Mouse (Mus musculus): ENCODE data around the gene Gm21969. TPM values are rescaled to one million over a fixed set of nuclear protein-coding genes. Genes with fewer than 3 reads are reported as not detected.
A peak's percentile ranks its signal among the peaks of the same experiment; 100 is the strongest.

The Gm21969 gene
- polyA plus RNA-seq, 1 experiment from 2014 or later = not detected

GRCm38 (mm10) chr4:139624706-139625105, 21.7 kb downstream of the Gm21969 start:
- Histone ChIP-seq H3K9me3 (no peaks in the 10 kb centered on the region), H3K36me3 (no peaks in the 10 kb centered on the region), H3K27me3 (no peaks in the 10 kb centered on the region), H3K4me1 (replicated peaks) (peaks cover 28% of the 10 kb centered on the region), H3K27ac (replicated peaks) (no peak overlapping the region), H3K4me3 (no peak overlapping the region), H3K9ac (peak overlapping the region; percentile 17; the same call in 1 of the 2 replicates), H3K4me2 (peak overlapping the region; percentile 89)
- no peak for ATAC-seq (ENCODE audit: low FRiP score, low read depth)
- 73% methylated on average over 10 of the region's 10 CpGs for WGBS

- H3K9ac ChIP-seq = no peak overlapping the region
- no peak overlapping the region for H3K27ac ChIP-seq (replicated peaks)
- WGBS = 97% methylated on average over 11 of the region's 11 CpGs
- no peak for ATAC-seq (ENCODE audit: low FRiP score, low read depth)
- no peak overlapping the region for H3K4me3 ChIP-seq
- no peak overlapping the region for H3K4me2 ChIP-seq
- no peaks in the 10 kb centered on the region for H3K27me3 ChIP-seq
- H3K36me3 ChIP-seq = no peaks in the 10 kb centered on the region
- no peaks in the 10 kb centered on the region for H3K9me3 ChIP-seq
- peaks cover 25% of the 10 kb centered on the region for H3K4me1 ChIP-seq (replicated peaks)
Observed at GRCm38 (mm10) chr4:139627361-139627760, 24.4 kb downstream of the Gm21969 start.

- ATAC-seq (ENCODE audit: low FRiP score, low read depth) = no peak
Observed at GRCm38 (mm10) chr4:139630171-139630570, 27.2 kb downstream of the Gm21969 start.

GRCm38 (mm10) chr4:139631141-139631540, 28.2 kb downstream of the Gm21969 start:
- H3K4me3 ChIP-seq = no peak overlapping the region
- no peaks in the 10 kb centered on the region for H3K36me3 ChIP-seq
- H3K4me1 ChIP-seq (replicated peaks) = peaks cover 6% of the 10 kb centered on the region; the same call in 1 of the 2 replicates
- no peak overlapping the region for H3K9ac ChIP-seq
- H3K27me3 ChIP-seq = no peaks in the 10 kb centered on the region
- no peak overlapping the region for H3K27ac ChIP-seq (replicated peaks)
- 78% methylated on average over 5 of the region's 5 CpGs for WGBS
- no peak overlapping the region for H3K4me2 ChIP-seq
- no peak for ATAC-seq (ENCODE audit: low FRiP score, low read depth)
- no peaks in the 10 kb centered on the region for H3K9me3 ChIP-seq

More at GRCm38 (mm10) chr4:139630171-139630570, 27.2 kb downstream of the Gm21969 start:
- Histone ChIP-seq H3K4me3 (no peak overlapping the region), H3K9me3 (no peaks in the 10 kb centered on the region), H3K4me2 (no peak overlapping the region), H3K27me3 (no peaks in the 10 kb centered on the region), H3K27ac (replicated peaks) (no peak overlapping the region), H3K36me3 (no peaks in the 10 kb centered on the region), H3K4me1 (replicated peaks) (peaks cover 6% of the 10 kb centered on the region; the same call in 1 of the 2 replicates), H3K9ac (no peak overlapping the region)
- 79% methylated on average over 10 of the region's 10 CpGs for WGBS

GRCm38 (mm10) chr4:139631569-139632253, 28.7 kb downstream of the Gm21969 start:
- 79% methylated on average over 7 of the region's 7 CpGs for WGBS
- Histone ChIP-seq H3K9ac (no peak overlapping the region), H3K4me3 (no peak overlapping the region), H3K4me2 (no peak overlapping the region), H3K27me3 (no peaks in the 10 kb centered on the region), H3K4me1 (replicated peaks) (peaks cover 6% of the 10 kb centered on the region; the same call in 1 of the 2 replicates), H3K9me3 (no peaks in the 10 kb centered on the region), H3K27ac (replicated peaks) (0 out of 2 replicates have a peak overlapping the region, but pooled peaks have one; percentile 26), H3K36me3 (no peaks in the 10 kb centered on the region)
- ATAC-seq (ENCODE audit: low FRiP score, low read depth) = no peak

- 89% methylated on average over 10 of the region's 10 CpGs for WGBS
- no peaks in the 10 kb centered on the region for H3K27me3 ChIP-seq
Observed at GRCm38 (mm10) chr4:139632254-139632580, 29.2 kb downstream of the Gm21969 start.

GRCm38 (mm10) chr4:139636373-139636772, 33.4 kb downstream of the Gm21969 start:
- H3K27me3 ChIP-seq = 0 out of 2 replicates have a peak, but pooled peaks cover 3% of the 10 kb centered on the region
- 26% methylated on average over 7 of the region's 7 CpGs for WGBS

More at GRCm38 (mm10) chr4:139632254-139632580, 29.2 kb downstream of the Gm21969 start:
- no peak for ATAC-seq (ENCODE audit: low FRiP score, low read depth)
- H3K27ac ChIP-seq (replicated peaks) = no peak overlapping the region
- H3K4me1 ChIP-seq (replicated peaks) = peaks cover 6% of the 10 kb centered on the region; the same call in 1 of the 2 replicates
- no peak overlapping the region for H3K9ac ChIP-seq
- H3K4me3 ChIP-seq = no peak overlapping the region
- no peaks in the 10 kb centered on the region for H3K9me3 ChIP-seq
- no peaks in the 10 kb centered on the region for H3K36me3 ChIP-seq
- no peak overlapping the region for H3K4me2 ChIP-seq

GRCm38 (mm10) chr4:139637847-139638246, 34.9 kb downstream of the Gm21969 start:
- Histone ChIP-seq H3K4me3 (no peak overlapping the region), H3K36me3 (peaks cover 2% of the 10 kb centered on the region; the same call in 1 of the 2 replicates), H3K9ac (no peak overlapping the region), H3K27ac (replicated peaks) (no peak overlapping the region), H3K9me3 (no peaks in the 10 kb centered on the region), H3K27me3 (peaks cover 12% of the 10 kb centered on the region), H3K4me2 (no peak overlapping the region), H3K4me1 (replicated peaks) (peaks cover 29% of the 10 kb centered on the region)
- ATAC-seq (ENCODE audit: low FRiP score, low read depth) = no peak
- 92% methylated on average over 9 of the region's 9 CpGs for WGBS

More at GRCm38 (mm10) chr4:139636373-139636772, 33.4 kb downstream of the Gm21969 start:
- no peak for ATAC-seq (ENCODE audit: low FRiP score, low read depth)
- Histone ChIP-seq H3K4me2 (no peak overlapping the region), H3K4me3 (no peak overlapping the region), H3K27ac (replicated peaks) (no peak overlapping the region), H3K9ac (no peak overlapping the region), H3K9me3 (no peaks in the 10 kb centered on the region), H3K36me3 (no peaks in the 10 kb centered on the region), H3K4me1 (replicated peaks) (peaks cover 18% of the 10 kb centered on the region)

- Histone ChIP-seq H3K4me2 (no peak overlapping the region), H3K9ac (no peak overlapping the region), H3K4me3 (no peak overlapping the region), H3K9me3 (no peaks in the 10 kb centered on the region), H3K4me1 (replicated peaks) (peaks cover 29% of the 10 kb centered on the region), H3K27ac (replicated peaks) (no peak overlapping the region), H3K27me3 (peaks cover 16% of the 10 kb centered on the region), H3K36me3 (peaks cover 3% of the 10 kb centered on the region; the same call in 1 of the 2 replicates)
- no peak for ATAC-seq (ENCODE audit: low FRiP score, low read depth)
- 95% methylated on average over 16 of the region's 16 CpGs for WGBS
Observed at GRCm38 (mm10) chr4:139638356-139638755, 35.4 kb downstream of the Gm21969 start.

- peaks cover 29% of the 10 kb centered on the region for H3K4me1 ChIP-seq (replicated peaks)
- no peak for ATAC-seq (ENCODE audit: low FRiP score, low read depth)
- 22% methylated on average over 12 of the region's 12 CpGs for WGBS
- H3K4me3 ChIP-seq = no peak overlapping the region
- H3K9me3 ChIP-seq = no peaks in the 10 kb centered on the region
- no peak overlapping the region for H3K4me2 ChIP-seq
- no peak overlapping the region for H3K9ac ChIP-seq
- no peak overlapping the region for H3K27ac ChIP-seq (replicated peaks)
- peaks cover 16% of the 10 kb centered on the region for H3K27me3 ChIP-seq
- peaks cover 3% of the 10 kb centered on the region; the same call in 1 of the 2 replicates for H3K36me3 ChIP-seq
Observed at GRCm38 (mm10) chr4:139639801-139640200, 36.8 kb downstream of the Gm21969 start.

GRCm38 (mm10) chr4:139640333-139640732, 37.3 kb downstream of the Gm21969 start:
- 60% methylated on average over 12 of the region's 12 CpGs for WGBS
- H3K9ac ChIP-seq = no peak overlapping the region
- no peak for ATAC-seq (ENCODE audit: low FRiP score, low read depth)

GRCm38 (mm10) chr4:139640775-139641174, 37.8 kb downstream of the Gm21969 start:
- 56% methylated on average over 6 of the region's 6 CpGs for WGBS

More at GRCm38 (mm10) chr4:139640333-139640732, 37.3 kb downstream of the Gm21969 start:
- Histone ChIP-seq H3K36me3 (peaks cover 7% of the 10 kb centered on the region; the same call in 1 of the 2 replicates), H3K27ac (replicated peaks) (no peak overlapping the region), H3K4me1 (replicated peaks) (peaks cover 29% of the 10 kb centered on the region), H3K4me3 (no peak overlapping the region), H3K9me3 (no peaks in the 10 kb centered on the region), H3K4me2 (no peak overlapping the region), H3K27me3 (peaks cover 16% of the 10 kb centered on the region)

More at GRCm38 (mm10) chr4:139640775-139641174, 37.8 kb downstream of the Gm21969 start:
- no peak for ATAC-seq (ENCODE audit: low FRiP score, low read depth)
- Histone ChIP-seq H3K9me3 (no peaks in the 10 kb centered on the region), H3K36me3 (peaks cover 10% of the 10 kb centered on the region), H3K27ac (replicated peaks) (no peak overlapping the region), H3K4me3 (no peak overlapping the region), H3K4me2 (no peak overlapping the region), H3K4me1 (replicated peaks) (peaks cover 29% of the 10 kb centered on the region), H3K9ac (no peak overlapping the region), H3K27me3 (peaks cover 16% of the 10 kb centered on the region)
